Mouse (Mus musculus) Muller cell, postnatal 12 days (primary cell): ENCODE results near the gene Pex1.
"Not testable (repeated sequence)": the region's sequence is repeated elsewhere in the genome, so short reads cannot be mapped to it uniquely, and the experiment has no call there.

ENCODE experiments used
- DNase-seq: peaks from one replicate; pipeline ENCODE4 v3.0.0-alpha.2; 2015; ENCODE audit errors: inconsistent ontology term

Gene Pex1

GRCm38 (mm10) chr5:3595693-3596398, at the start of gene Pex1:
TSS of gene Pex1 (plus strand) at chr5:3596066.
- DNase-seq, result peak; percentile 96

- DNase-seq, result peak; percentile 22
Observed at GRCm38 (mm10) chr5:3546226-3546625, 49.6 kb upstream of the Pex1 start.

DNA sequence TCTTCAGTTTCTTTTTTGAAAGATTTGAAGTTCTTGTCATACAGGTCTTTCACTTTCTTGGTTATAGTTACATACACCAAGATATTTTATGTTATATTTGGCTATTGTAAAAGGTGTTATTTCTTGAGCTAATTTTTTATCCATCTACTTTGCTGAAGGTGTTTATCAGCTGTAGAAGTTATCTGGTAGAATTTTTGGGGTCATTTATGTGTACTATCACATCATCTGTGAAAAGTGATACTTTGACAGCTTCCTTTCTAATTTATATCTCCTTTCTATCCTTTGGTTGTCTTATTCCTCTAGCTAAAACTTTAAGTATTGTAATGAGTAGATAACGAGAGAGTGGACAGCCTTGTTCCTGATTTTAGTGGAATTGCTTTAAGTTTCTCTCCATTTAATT, 44.4 kb upstream of the Pex1 start:
- no peak for DNase-seq

GRCm38 (mm10) chr5:3554198-3554597, 41.7 kb upstream of the Pex1 start:
- no peak for DNase-seq

DNA sequence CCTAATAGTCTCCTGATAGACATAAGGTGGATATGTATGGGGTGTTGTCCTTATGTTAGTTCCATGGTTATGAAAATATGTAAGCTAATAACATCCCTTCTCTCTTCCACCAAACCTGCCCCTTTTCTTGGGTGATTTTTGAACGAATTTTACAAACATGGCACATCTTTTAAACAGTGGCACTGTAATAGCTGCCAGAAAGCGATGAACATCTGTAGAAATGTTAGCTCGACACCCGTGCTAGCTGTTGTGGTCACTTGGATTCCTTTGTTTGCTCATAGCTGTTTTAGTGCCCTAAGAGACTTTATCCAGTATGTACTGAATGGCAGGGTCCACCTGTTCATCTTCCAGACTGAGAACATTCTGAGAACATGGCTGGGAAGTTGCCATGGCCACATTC, 24.6 kb upstream of the Pex1 start, which contains the start of gene 1700109H08Rik:
Gene 1700109H08Rik (plus strand): TSS at position 301 of the 400 bp plus-strand sequence.
- no peak for DNase-seq

DNA sequence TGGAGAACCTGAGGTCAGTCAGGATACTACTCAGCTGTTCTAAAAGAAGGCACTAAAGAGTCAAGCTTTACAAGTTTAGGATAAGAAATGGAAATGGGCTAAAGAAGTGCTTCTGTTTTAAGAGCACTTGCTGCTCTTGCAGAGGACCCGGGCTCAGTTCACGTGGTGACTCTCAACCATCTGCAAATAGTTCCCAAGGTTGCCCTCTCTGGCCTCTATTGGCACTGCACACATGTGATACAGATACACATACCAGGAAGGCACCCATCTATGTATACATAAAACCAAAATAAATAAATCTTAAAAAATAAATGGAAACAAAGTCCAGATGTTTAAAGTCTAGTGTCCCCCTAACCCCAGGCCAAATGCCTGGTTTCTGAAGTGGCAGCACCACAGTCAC, 21.0 kb upstream of the Pex1 start:
- no peak for DNase-seq

DNA sequence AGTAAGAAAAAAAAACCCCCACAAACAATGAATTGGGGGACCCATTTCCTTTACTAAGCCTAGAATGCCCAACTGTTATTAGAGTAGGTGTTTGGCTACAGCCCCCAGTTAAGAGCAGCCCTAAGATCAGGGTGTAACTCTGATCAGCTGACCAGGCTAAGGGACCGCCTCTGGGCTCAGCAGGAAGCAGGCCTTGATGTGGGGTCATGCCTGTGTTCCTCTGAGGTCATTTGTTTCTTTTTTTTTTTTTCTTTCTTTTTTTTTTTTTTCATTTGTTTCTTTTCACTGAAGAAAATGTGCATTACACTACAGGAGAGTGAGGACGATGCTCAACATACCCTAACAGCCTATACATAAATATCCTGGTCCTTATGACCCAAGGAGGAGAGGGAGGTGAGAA, 17.9 kb upstream of the Pex1 start:
- no peak for DNase-seq

- DNase-seq, result no peak
Observed at GRCm38 (mm10) chr5:3579066-3579465, 16.8 kb upstream of the Pex1 start.

DNA sequence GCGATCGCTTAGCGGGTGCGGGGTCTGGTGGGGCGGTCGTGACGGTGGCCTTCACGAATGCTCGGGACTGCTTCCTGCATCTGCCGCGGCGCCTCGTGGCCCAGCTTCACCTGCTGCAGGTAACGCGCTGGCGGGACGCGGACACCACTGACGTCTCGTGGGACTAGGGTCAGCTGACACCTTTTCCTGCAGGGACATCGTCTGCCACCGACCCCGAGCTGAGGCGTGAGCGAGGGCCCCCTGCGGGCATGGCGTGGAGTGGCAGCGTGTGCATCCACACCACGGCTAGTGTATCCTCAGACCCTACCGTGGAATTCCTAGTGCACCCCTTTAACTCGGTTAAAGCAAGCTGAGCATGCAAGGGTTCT, 517 bp downstream of the Pex1 start, which contains the start of gene Rbm48:
Gene Rbm48 (minus strand): TSS at position 187 of the 368 bp plus-strand sequence.
- peak; percentile 86 for DNase-seq

- DNase-seq, result no peak
Observed at GRCm38 (mm10) chr5:3597171-3597570, 1.3 kb downstream of the Pex1 start.

DNA sequence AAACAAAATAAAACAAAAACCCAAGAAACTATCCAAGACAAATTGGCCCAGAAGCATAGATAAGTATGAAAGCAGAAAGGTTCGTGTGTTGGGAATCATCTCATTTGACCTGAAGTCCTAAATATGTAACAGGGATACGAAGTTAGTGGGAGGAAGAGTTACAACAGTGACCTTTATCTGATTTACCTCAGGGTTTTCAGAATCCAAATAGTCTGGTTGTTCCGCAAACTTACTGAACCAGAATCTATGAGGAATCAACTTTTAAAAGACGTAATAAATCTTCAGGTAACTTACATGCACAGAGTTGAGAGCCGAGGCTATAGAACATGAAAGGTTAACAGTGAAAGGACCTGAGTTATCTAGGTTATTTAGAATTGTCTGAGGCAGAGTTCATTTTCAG, 2.9 kb downstream of the Pex1 start:
- no peak for DNase-seq

DNA sequence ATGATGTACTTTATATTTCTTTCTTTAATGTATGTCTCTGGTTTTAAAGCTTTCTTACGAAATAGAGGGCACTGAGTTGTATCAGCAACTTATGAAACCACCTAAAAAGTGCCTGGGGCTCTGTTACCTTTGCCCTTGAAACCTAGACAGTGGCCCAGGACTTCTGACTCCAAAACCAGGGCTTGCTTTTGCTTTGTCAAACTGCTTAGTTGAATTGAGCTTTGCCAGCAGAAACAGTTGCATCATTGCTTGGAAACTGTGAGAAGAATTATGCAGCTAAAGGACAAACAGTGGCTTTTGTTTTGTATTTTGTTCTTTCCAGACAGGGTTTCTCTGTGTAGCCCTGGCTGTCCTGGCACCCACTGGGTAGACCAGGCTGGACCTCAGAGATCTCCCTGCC, 4.4 kb downstream of the Pex1 start:
- DNase-seq, result no peak

DNA sequence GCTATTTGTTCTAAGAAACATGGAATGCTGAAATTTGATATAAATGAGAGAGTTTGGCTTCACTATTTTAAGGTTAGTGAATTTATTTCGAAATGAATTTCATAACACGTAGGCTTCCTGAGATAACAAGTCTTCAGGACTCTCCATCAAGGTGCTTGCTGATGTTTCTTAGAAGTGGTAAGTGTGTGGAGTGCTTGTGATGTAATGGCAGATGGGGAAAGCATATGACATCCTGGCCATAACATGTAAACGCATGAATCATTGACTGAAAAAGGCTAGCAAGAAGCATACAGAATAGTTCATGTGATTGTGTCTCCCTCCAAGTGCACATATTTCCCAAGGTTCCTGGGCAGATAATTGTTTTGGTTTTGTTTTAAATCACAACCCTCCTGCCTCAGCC, 4.9 kb downstream of the Pex1 start:
- DNase-seq, result no peak

DNA sequence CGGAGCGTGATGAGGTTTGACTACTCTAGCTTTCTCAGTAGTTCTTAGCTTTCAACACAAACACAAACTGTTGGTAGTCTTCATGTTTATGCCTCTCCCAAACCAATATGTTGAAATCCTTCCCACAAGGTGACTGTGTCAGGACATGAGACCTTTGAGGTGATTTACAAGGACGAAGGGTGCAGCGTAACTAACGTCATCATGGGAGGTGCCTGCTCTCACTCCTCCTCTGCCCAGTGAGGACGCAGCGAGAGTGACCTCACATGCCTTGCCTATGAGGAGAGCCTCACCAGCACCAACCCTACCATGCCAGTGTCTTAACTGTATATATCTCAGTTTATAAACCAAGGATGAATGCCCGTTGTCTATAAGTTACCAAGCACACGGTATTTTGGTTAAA, 11.2 kb downstream of the Pex1 start:
- DNase-seq, result no peak

- DNase-seq, result no peak
Observed at GRCm38 (mm10) chr5:3609241-3609640, 13.4 kb downstream of the Pex1 start.

GRCm38 (mm10) chr5:3611835-3612234, 16.0 kb downstream of the Pex1 start:
- DNase-seq, result not testable (repeated sequence)

DNA sequence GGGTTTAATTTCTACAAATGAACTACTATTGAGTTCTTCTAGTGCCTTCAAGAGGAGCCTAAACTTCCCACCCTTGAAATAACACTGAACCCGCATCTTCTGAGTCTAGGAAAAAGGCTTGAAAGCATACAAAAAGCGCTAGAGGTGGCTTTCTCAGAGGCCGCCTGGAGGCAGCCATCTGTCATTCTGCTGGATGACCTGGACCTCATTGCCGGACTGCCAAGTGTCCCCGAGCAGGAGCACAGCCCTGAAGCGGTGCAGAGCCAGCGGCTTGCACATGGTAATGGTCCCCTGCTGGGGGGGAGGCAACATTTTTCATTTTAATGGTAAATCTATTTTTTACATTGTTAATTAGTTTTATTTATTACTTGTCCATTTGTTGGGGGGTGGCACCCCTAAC, 24.6 kb downstream of the Pex1 start:
- DNase-seq, result no peak

GRCm38 (mm10) chr5:3630055-3630454, 34.2 kb downstream of the Pex1 start:
- DNase-seq, result no peak

- peak; percentile 15 for DNase-seq
Observed at GRCm38 (mm10) chr5:3631512-3632271, 35.8 kb downstream of the Pex1 start.

DNA sequence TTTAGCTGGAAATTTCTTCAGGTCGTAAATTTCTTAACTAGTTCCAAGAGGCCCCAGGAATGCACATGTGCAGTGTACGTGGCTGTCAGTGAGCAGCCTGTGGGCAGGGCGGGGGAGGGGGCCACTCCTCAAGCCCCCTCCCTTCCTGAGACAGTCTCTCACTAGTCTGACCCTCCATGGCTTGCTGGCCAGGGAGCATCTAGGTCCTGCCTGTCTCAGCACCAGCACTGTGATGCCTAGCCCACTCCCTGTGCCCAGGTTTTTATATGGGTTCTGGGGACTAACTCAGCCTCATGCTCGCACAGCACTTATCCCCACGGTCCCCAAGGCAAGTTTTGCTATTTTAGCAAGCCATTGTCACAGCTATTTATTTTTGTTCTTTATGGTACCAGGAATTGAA, 36.4 kb downstream of the Pex1 start:
- no peak for DNase-seq

- DNase-seq, result no peak
Observed at GRCm38 (mm10) chr5:3633315-3633714, 37.4 kb downstream of the Pex1 start.

DNA sequence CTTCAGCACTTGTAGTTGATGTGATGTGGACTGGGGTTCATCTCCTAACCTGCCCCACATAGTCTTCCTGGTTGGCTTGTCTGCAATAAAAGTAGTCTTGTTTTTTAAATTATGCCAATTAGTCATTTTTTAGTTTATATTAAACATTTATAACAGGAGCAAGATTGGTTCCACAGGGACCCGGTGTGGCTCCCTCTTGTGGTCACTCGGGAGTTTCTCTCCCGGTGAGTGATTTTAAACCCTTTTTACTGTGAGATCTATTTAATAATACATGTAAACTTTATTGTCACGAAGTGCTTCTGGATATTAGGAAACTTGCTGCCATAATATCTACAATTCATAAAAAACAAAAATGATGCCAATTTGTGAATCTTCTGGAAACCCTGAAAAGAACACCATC, 38.1 kb downstream of the Pex1 start:
- no peak for DNase-seq

- no peak for DNase-seq
Observed at GRCm38 (mm10) chr5:3635286-3635685, 39.4 kb downstream of the Pex1 start.
